Comparison of ENCODE assay signal across 11 mouse cellular contexts in the genomic region with DNA sequence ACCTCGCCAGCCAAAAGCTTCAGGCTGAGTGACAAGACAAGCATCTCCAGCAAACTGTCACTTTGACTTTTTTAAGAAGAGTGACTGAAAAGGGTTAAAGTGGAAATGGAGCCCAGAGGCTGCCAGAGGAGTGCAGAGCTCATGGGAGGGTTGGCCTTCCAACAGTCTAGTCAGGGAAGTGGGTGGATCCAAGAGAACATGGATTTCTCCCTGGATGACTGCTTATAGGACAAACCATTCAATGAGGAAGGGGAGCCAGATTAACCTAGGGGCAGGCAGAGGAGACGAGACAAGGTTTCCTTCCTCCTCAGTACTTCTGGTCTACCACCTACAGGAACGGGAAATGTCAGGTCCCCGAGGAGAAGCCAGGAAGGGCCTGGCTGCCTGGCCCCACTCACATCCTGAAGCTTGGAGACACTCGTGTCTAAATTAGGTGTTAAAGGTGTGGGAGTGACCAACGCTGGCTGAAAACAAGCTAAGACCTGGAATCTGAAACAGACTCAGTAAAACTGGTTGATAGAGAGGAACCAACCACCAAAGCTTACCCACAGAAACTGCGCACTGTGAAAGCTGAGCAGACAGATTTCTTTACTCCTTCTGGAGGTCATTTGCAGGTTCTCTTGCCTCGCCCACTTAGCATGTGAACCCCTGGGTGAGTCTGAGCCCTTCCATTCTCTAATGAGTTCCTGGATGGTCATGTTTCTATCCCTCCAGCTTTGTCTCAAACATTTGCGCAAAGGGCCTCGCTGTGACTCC.
DNase-seq lines count a peak whose midpoint lies in the region; ATAC-seq and TF ChIP-seq lines count a peak whose summit lies in the region.
"Had no signal": no experiment of that assay in that cellular context is flagged by ENCODE, and none has a peak within 500 bp of the region (broad histone marks: within the 10 kb centered on the region; RNA-seq: fewer than 3 reads in every experiment).

No protein-coding gene starts in this region.

- TF ChIP-seq CTCF in CH12.LX (conservative IDR thresholded peaks at IDR 0.05 in 1 of 2, IDR thresholded peaks at IDR 0.05 in 1 of 2; ENCODE audit: low read depth in 2 of 2, low read length in 2 of 2), result no peak

- WGBS in embryonic facial prominence, embryonic 12.5 days, result 75% methylated on average over 10 of the region's 10 CpGs
- WGBS in embryonic facial prominence, embryonic 10.5 days, result 80% methylated on average over 10 of the region's 10 CpGs
- 71% methylated on average over 10 of the region's 10 CpGs for WGBS in heart, embryonic 14.5 days

- 0 out of 2 replicates have a peak overlapping the region, but pooled peaks have one; percentile 33 for H3K27ac ChIP-seq in embryonic facial prominence, embryonic 12.5 days
- H3K27ac ChIP-seq in embryonic facial prominence, embryonic 10.5 days (replicated peaks), result no peak overlapping the region
- no peak overlapping the region for H3K27ac ChIP-seq in CH12.LX (ENCODE audit: insufficient read depth, low read depth)
- peak overlapping the region; percentile 19 to 23; a peak in 1 of 4 replicates for H3K27ac ChIP-seq in heart, embryonic 14.5 days (replicated peaks in 1 of 2; ENCODE audit: control insufficient read depth in 1 of 2, insufficient read depth in 1 of 2, low read depth in 2 of 2, low read length in 2 of 2)
- H3K27ac ChIP-seq: hindbrain, embryonic 12.5 days had no signal

- peak; percentile 49; the same call in 1 of the 2 replicates for TF ChIP-seq EP300 in CH12.LX (IDR thresholded peaks at IDR 0.05; ENCODE audit: low read length)

- H3K4me3 ChIP-seq in embryonic facial prominence, embryonic 12.5 days, result no peak overlapping the region
- H3K4me3 ChIP-seq in embryonic facial prominence, embryonic 10.5 days, result no peak overlapping the region
- no peak overlapping the region for H3K4me3 ChIP-seq in CH12.LX (replicated peaks in 1 of 3; ENCODE audit: low read depth in 2 of 3, low read length in 2 of 3, poor library complexity in 1 of 3)
- no peak overlapping the region for H3K4me3 ChIP-seq in heart, embryonic 14.5 days (ENCODE audit: control insufficient read depth in 1 of 2, insufficient read depth in 1 of 2, low read depth in 1 of 2, low read length in 2 of 2)
- H3K4me3 ChIP-seq: hindbrain, embryonic 12.5 days had no signal

- TF ChIP-seq POLR2A in CH12.LX (IDR thresholded peaks at IDR 0.05; ENCODE audit: low read depth, low read length), result no peak

- dilution Hi-C loops in CH12.LX (cut with MboI; ENCODE audit: extremely low pct_ligation_motif_present, extremely low pct_unique_long_range_greater_than_20kb, low sequenced_read_pairs), result no loop called here

- ATAC-seq in embryonic facial prominence, embryonic 12.5 days (ENCODE audit: insufficient number of reproducible peaks, insufficient read depth, low FRiP score, low TSS enrichment), result no peak
- no peak for ATAC-seq in heart, embryonic 14.5 days (ENCODE audit: insufficient number of reproducible peaks, insufficient read depth, low FRiP score, low read depth)

- no peak overlapping the region for H3K9ac ChIP-seq in embryonic facial prominence, embryonic 12.5 days
- no peak overlapping the region for H3K9ac ChIP-seq in CH12.LX (ENCODE audit: insufficient read depth, low read depth)
- no peak overlapping the region for H3K9ac ChIP-seq in heart, embryonic 14.5 days (ENCODE audit: low read length)
- H3K9ac ChIP-seq: hindbrain, embryonic 12.5 days had no signal

- no peaks in the 10 kb centered on the region for H3K36me3 ChIP-seq in embryonic facial prominence, embryonic 12.5 days
- H3K36me3 ChIP-seq in embryonic facial prominence, embryonic 10.5 days (replicated peaks), result no peaks in the 10 kb centered on the region
- H3K36me3 ChIP-seq in CH12.LX (replicated peaks in 1 of 2; ENCODE audit: control insufficient read depth in 1 of 2, insufficient read depth in 1 of 2, low read length in 1 of 2), result peaks cover 2 to 3% of the 10 kb centered on the region in 2 experiments
- H3K36me3 ChIP-seq in heart, embryonic 14.5 days (ENCODE audit: control insufficient read depth, insufficient read depth, low read length), result no peaks in the 10 kb centered on the region
- H3K36me3 ChIP-seq: hindbrain, embryonic 12.5 days had no signal

- H3K79me2 ChIP-seq in CH12.LX (replicated peaks; ENCODE audit: control insufficient read depth, extremely low read depth, insufficient read depth, poor library complexity, severe bottlenecking), result no peaks in the 10 kb centered on the region

- H3K4me1 ChIP-seq in embryonic facial prominence, embryonic 12.5 days, result no peaks in the 10 kb centered on the region
- H3K4me1 ChIP-seq in embryonic facial prominence, embryonic 10.5 days, result peaks cover 7% of the 10 kb centered on the region; the same call in 1 of the 2 replicates
- H3K4me1 ChIP-seq in CH12.LX (ENCODE audit: control insufficient read depth in 1 of 2, insufficient read depth in 2 of 2), result peaks cover 40 to 72% of the 10 kb centered on the region in 2 experiments
- peaks cover 4 to 12% of the 10 kb centered on the region in 2 experiments; a peak in 3 of 4 replicates for H3K4me1 ChIP-seq in heart, embryonic 14.5 days (ENCODE audit: control insufficient read depth in 2 of 2, insufficient read depth in 2 of 2, low read length in 2 of 2)
- H3K4me1 ChIP-seq: hindbrain, embryonic 12.5 days had no signal

- no peaks in the 10 kb centered on the region for H3K27me3 ChIP-seq in embryonic facial prominence, embryonic 12.5 days
- H3K27me3 ChIP-seq in embryonic facial prominence, embryonic 10.5 days (replicated peaks; ENCODE audit: low read depth, poor library complexity, severe bottlenecking), result no peaks in the 10 kb centered on the region
- H3K27me3 ChIP-seq in CH12.LX (replicated peaks), result no peaks in the 10 kb centered on the region
- no peaks in the 10 kb centered on the region for H3K27me3 ChIP-seq in heart, embryonic 14.5 days (ENCODE audit: control insufficient read depth, insufficient read depth, low read length)
- H3K27me3 ChIP-seq: hindbrain, embryonic 12.5 days had no signal

- in situ Hi-C loops in CH12.LX (cut with MboI; ENCODE audit: low pct_ligation_motif_present, low pct_unique_long_range_greater_than_20kb, low sequenced_read_pairs), result no loop called here

- TF ChIP-seq RAD21 in CH12.LX (IDR thresholded peaks at IDR 0.05; ENCODE audit: low read depth, low read length), result no peak

- DNase-seq in embryonic facial prominence, embryonic 10.5 days (ENCODE audit: low spot score), result no peak
- DNase-seq in CH12.LX (ENCODE audit: extremely low read depth), result no peak
- peak; percentile 33 to 71 for DNase-seq in kidney, postnatal 25 days
- no peak for DNase-seq in testis, postnatal 14 days (ENCODE audit: low spot score)
- no peak for DNase-seq in frontal cortex, postnatal 10 days (ENCODE audit: low spot score in 2 of 2)
- DNase-seq in ovary, adult 18-20 months (ENCODE audit: low spot score), result no peak
- DNase-seq: cerebellum, postnatal 25 days; lung, adult 18-20 months had no signal

- no peaks in the 10 kb centered on the region for H3K9me3 ChIP-seq in embryonic facial prominence, embryonic 12.5 days
- no peaks in the 10 kb centered on the region for H3K9me3 ChIP-seq in embryonic facial prominence, embryonic 10.5 days
- no peaks in the 10 kb centered on the region for H3K9me3 ChIP-seq in CH12.LX (replicated peaks; ENCODE audit: low read length)
- no peaks in the 10 kb centered on the region for H3K9me3 ChIP-seq in heart, embryonic 14.5 days (ENCODE audit: control insufficient read depth, low read length)
- H3K9me3 ChIP-seq: hindbrain, embryonic 12.5 days had no signal

- no peak overlapping the region for H3K4me2 ChIP-seq in embryonic facial prominence, embryonic 12.5 days (replicated peaks)
- H3K4me2 ChIP-seq in CH12.LX (ENCODE audit: insufficient read depth, low read depth, poor library complexity, severe bottlenecking), result no peak overlapping the region
- no peak overlapping the region for H3K4me2 ChIP-seq in heart, embryonic 14.5 days (ENCODE audit: low read length)
- H3K4me2 ChIP-seq: hindbrain, embryonic 12.5 days had no signal

TF ChIP-seq in CH12.LX, 34 proteins besides CTCF, POLR2A, EP300 and RAD21:
- TF ChIP-seq SMC3 (IDR thresholded peaks at IDR 0.05; ENCODE audit: low read depth, low read length) (no peak), NRF1 (IDR thresholded peaks at IDR 0.05; ENCODE audit: low read depth, low read length) (peak; percentile 60), USF1 (IDR thresholded peaks at IDR 0.05; ENCODE audit: low read depth, low read length) (no peak), CHD1 (IDR thresholded peaks at IDR 0.05; ENCODE audit: low read depth, low read length) (no peak), TCF12 (IDR thresholded peaks at IDR 0.05; ENCODE audit: low read depth, low read length) (no peak), POLR2AphosphoS2 (IDR thresholded peaks at IDR 0.05; ENCODE audit: low read depth, low read length) (no peak), JUN (IDR thresholded peaks at IDR 0.05; ENCODE audit: insufficient read depth, low read depth, low read length) (no peak), MAX (IDR thresholded peaks at IDR 0.05; ENCODE audit: low read length) (no peak), PAX5 (IDR thresholded peaks at IDR 0.05; ENCODE audit: low read length) (no peak), MAFK (IDR thresholded peaks at IDR 0.05; ENCODE audit: insufficient replicate concordance, low read length) (peak; percentile 86), MEF2A (IDR thresholded peaks at IDR 0.05; ENCODE audit: borderline replicate concordance, low read depth, low read length) (no peak)

Comparison
In these comparisons a context has a peak if more than half of its experiments do, and no peak if none do; other contexts are left out.
1. H3K27ac ChIP-seq: peak in embryonic facial prominence, embryonic 12.5 days (single experiment) and heart, embryonic 14.5 days (2 of 2); none in embryonic facial prominence, embryonic 10.5 days (single experiment) and CH12.LX (single experiment).
2. DNase-seq: peak in kidney, postnatal 25 days (2 of 2); none in embryonic facial prominence, embryonic 10.5 days (single experiment), CH12.LX (single experiment), testis, postnatal 14 days (single experiment), frontal cortex, postnatal 10 days (0 of 2) and ovary, adult 18-20 months (single experiment).